Mouse (Mus musculus) forebrain, embryonic 12.5 days (tissue): Measurements from ENCODE around the gene Vgll3. TPM values are rescaled to one million over a fixed set of nuclear protein-coding genes. Genes with fewer than 3 reads are reported as not detected.

ENCODE experiments used
- ATAC-seq: fragments of 200-750 bp; cut with Nextera tagmentation; 2 replicates; pipeline ENCODE4 v1.8.0; 2017; ENCODE audit warnings: moderate TSS enrichment; ENCODE audit not compliant: low FRiP score
- H3K27ac ChIP-seq: fragments of 300-500 bp; sonication (generic); 2 replicates; pipeline ENCODE4 v1.5.1; 2016; ENCODE audit warnings: mild to moderate bottlenecking
- H3K27me3 ChIP-seq: fragments of 300-500 bp; sonication (generic); 2 replicates; pipeline ENCODE4 v1.6.1; 2016; ENCODE audit warnings: mild to moderate bottlenecking
- H3K36me3 ChIP-seq: fragments of 300-500 bp; sonication (generic); replicated peaks from 2 replicates; pipeline ENCODE4 v1.6.1; 2016; ENCODE audit warnings: mild to moderate bottlenecking
- H3K4me1 ChIP-seq: fragments of 300-500 bp; sonication (generic); 2 replicates; pipeline ENCODE4 v1.6.1; 2016
- H3K4me2 ChIP-seq: fragments of 300-500 bp; sonication (generic); 2 replicates; pipeline ENCODE4 v1.6.1; 2016; ENCODE audit warnings: mild to moderate bottlenecking, moderate library complexity
- H3K4me3 ChIP-seq: fragments of 300-500 bp; sonication (generic); replicated peaks from 2 replicates; pipeline ENCODE4 v1.5.1; 2016; ENCODE audit warnings: mild to moderate bottlenecking
- H3K9ac ChIP-seq: fragments of 300-500 bp; sonication (generic); 2 replicates; pipeline ENCODE4 v1.6.1; 2016; ENCODE audit warnings: mild to moderate bottlenecking
- H3K9me3 ChIP-seq: fragments of 300-500 bp; sonication (generic); 2 replicates; pipeline ENCODE4 v1.6.1; 2016
- WGBS: fragments of 180-500 bp; shearing (Covaris S2); methylation state at CpG from one replicate; pipeline ENCODE4 v1.1.7; 2016; 5-methylcytosine and 5-hydroxymethylcytosine counted together
- polyA plus RNA-seq: library from polyadenylated mRNA; unstranded; fragments of >200 nt; fragmentation: Nextera tagmentation; extraction: Ambion mirVana; gene quantifications from 2 replicates; pipeline ENCODE4 v1.2.1, GENCODE M21; 2016

The Vgll3 gene
- polyA plus RNA-seq: 2.8 and 3.3 TPM in 2 replicates

DNA sequence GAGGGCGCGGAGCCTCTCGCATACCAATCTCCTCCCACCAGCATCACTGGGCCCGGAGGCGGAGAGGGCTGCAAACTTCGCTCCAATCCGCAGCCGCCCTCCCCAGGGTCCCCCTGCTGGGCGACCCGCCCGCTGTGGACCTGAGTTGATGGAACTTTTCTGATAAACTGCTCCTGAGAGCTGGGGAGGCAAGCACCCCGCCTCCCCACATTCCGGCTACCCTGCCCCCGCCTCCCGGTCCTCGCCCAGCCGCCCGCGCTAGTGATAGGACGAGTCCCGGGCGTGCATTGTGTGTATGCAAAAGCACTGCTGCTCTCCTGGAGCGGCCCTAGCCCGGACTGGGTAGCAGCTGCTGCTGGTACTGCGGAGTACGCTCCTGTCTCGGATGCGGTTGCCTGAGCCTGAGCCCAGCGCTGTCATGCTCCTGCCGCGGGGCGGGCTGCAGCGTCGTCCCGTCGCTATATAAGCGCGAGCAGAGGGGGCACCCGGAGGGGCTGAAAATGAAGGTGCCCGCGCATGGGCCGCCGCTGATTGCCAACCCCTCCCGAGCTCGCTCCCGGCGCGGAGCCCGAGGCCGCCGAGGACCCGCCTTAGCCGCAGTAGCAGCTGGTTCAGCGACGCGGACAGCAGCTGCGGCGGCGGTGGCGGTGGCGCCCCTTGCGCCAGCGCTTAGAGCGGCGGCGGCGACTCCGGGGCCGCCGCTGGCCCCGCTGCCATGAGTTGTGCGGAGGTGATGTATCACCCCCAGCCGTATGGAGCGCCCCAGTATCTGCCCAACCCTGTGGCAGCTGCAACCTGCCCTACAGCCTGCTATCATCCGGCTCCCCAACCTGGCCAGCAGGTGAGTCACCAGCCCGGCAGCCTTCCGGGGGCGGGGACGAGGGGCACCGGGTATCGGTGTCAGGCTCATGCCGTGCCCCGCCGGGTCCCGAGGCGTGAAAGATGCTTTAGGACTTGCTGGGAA is at the start of gene Vgll3:
Gene Vgll3 (plus strand): TSS at position 340 of the 964 bp plus-strand sequence.
- no peaks in the 10 kb centered on the region for H3K36me3 ChIP-seq
- WGBS: under 1% methylated on average over 86 of the region's 86 CpGs

GRCm38 (mm10) chr16:65765976-65766375 is 49.1 kb upstream of the Vgll3 start:
- no peak for ATAC-seq
- H3K27me3 ChIP-seq: no peaks in the 10 kb centered on the region
- H3K4me3 ChIP-seq: no peak overlapping the region
- no peaks in the 10 kb centered on the region for H3K36me3 ChIP-seq
- no peak overlapping the region for H3K27ac ChIP-seq
- H3K4me2 ChIP-seq: no peak overlapping the region
- no peaks in the 10 kb centered on the region for H3K4me1 ChIP-seq
- no peaks in the 10 kb centered on the region for H3K9me3 ChIP-seq
- H3K9ac ChIP-seq: no peak overlapping the region

More for the DNA sequence above, at the start of gene Vgll3:
- H3K9ac ChIP-seq: peak within 1 kb of the TSS; percentile 66
- H3K27ac ChIP-seq: peak within 1 kb of the TSS; percentile 71
- peaks cover 9% of the 10 kb centered on the region for H3K4me1 ChIP-seq
- 0 out of 2 replicates have a peak, but pooled peaks cover 4% of the 10 kb centered on the region for H3K9me3 ChIP-seq
- ATAC-seq: peak; percentile 99
- peaks cover 9% of the 10 kb centered on the region for H3K27me3 ChIP-seq
- peak within 1 kb of the TSS; percentile 63 for H3K4me3 ChIP-seq
- H3K4me2 ChIP-seq: peak within 1 kb of the TSS; percentile 86

- H3K4me2 ChIP-seq: no peak overlapping the region
- WGBS: 53% methylated on average over 1 of the region's 1 CpGs
These were observed 29.1 kb upstream of the Vgll3 start for GRCm38 (mm10) chr16:65785959-65786358.

GRCm38 (mm10) chr16:65816059-65816458 is 1.0 kb downstream of the Vgll3 start:
- 13% methylated on average over 3 of the region's 3 CpGs for WGBS
- H3K27ac ChIP-seq: no peak overlapping the region

More at GRCm38 (mm10) chr16:65785959-65786358, 29.1 kb upstream of the Vgll3 start:
- H3K4me3 ChIP-seq: no peak overlapping the region
- H3K27ac ChIP-seq: no peak overlapping the region
- no peaks in the 10 kb centered on the region for H3K9me3 ChIP-seq
- H3K36me3 ChIP-seq: no peaks in the 10 kb centered on the region
- no peak for ATAC-seq
- H3K9ac ChIP-seq: no peak overlapping the region
- no peaks in the 10 kb centered on the region for H3K27me3 ChIP-seq
- H3K4me1 ChIP-seq: no peaks in the 10 kb centered on the region

GRCm38 (mm10) chr16:65818779-65819178 is 3.7 kb downstream of the Vgll3 start:
- 65% methylated on average over 8 of the region's 8 CpGs for WGBS
- no peak overlapping the region for H3K9ac ChIP-seq
- H3K27ac ChIP-seq: no peak overlapping the region
- H3K27me3 ChIP-seq: peaks cover 9% of the 10 kb centered on the region
- peaks cover 9% of the 10 kb centered on the region for H3K4me1 ChIP-seq
- H3K9me3 ChIP-seq: no peaks in the 10 kb centered on the region
- no peak overlapping the region for H3K4me3 ChIP-seq
- H3K36me3 ChIP-seq: no peaks in the 10 kb centered on the region
- no peak overlapping the region for H3K4me2 ChIP-seq
- ATAC-seq: no peak

More at GRCm38 (mm10) chr16:65816059-65816458, 1.0 kb downstream of the Vgll3 start:
- Histone ChIP-seq H3K4me1 (peaks cover 9% of the 10 kb centered on the region), H3K4me3 (peak overlapping the region; percentile 63), H3K9me3 (0 out of 2 replicates have a peak, but pooled peaks cover 4% of the 10 kb centered on the region), H3K27me3 (peaks cover 9% of the 10 kb centered on the region), H3K36me3 (no peaks in the 10 kb centered on the region), H3K9ac (no peak overlapping the region), H3K4me2 (peak overlapping the region; percentile 86)
- ATAC-seq: no peak

- no peak overlapping the region for H3K4me3 ChIP-seq
- no peaks in the 10 kb centered on the region for H3K9me3 ChIP-seq
- no peaks in the 10 kb centered on the region for H3K36me3 ChIP-seq
- no peak for ATAC-seq
- no peak overlapping the region for H3K4me2 ChIP-seq
- H3K27me3 ChIP-seq: peaks cover 6% of the 10 kb centered on the region
- 62% methylated on average over 2 of the region's 2 CpGs for WGBS
- no peak overlapping the region for H3K27ac ChIP-seq
- H3K9ac ChIP-seq: no peak overlapping the region
- peaks cover under 1% of the 10 kb centered on the region; the same call in 1 of the 2 replicates for H3K4me1 ChIP-seq
These were observed 5.7 kb downstream of the Vgll3 start for GRCm38 (mm10) chr16:65820803-65821202.

GRCm38 (mm10) chr16:65823721-65824120 is 8.7 kb downstream of the Vgll3 start:
- no peak overlapping the region for H3K9ac ChIP-seq
- no peak overlapping the region for H3K27ac ChIP-seq
- 89% methylated on average over 6 of the region's 6 CpGs for WGBS
- H3K27me3 ChIP-seq: no peaks in the 10 kb centered on the region
- H3K9me3 ChIP-seq: no peaks in the 10 kb centered on the region
- ATAC-seq: no peak
- H3K4me2 ChIP-seq: no peak overlapping the region
- H3K36me3 ChIP-seq: no peaks in the 10 kb centered on the region
- no peak overlapping the region for H3K4me3 ChIP-seq
- no peaks in the 10 kb centered on the region for H3K4me1 ChIP-seq

GRCm38 (mm10) chr16:65828141-65828565 is 13.1 kb downstream of the Vgll3 start:
- WGBS: 88% methylated on average over 9 of the region's 9 CpGs
- H3K9ac ChIP-seq: no peak overlapping the region
- ATAC-seq: no peak
- H3K27me3 ChIP-seq: no peaks in the 10 kb centered on the region
- H3K4me3 ChIP-seq: no peak overlapping the region
- H3K9me3 ChIP-seq: no peaks in the 10 kb centered on the region
- no peaks in the 10 kb centered on the region for H3K4me1 ChIP-seq
- H3K36me3 ChIP-seq: no peaks in the 10 kb centered on the region
- H3K4me2 ChIP-seq: no peak overlapping the region
- no peak overlapping the region for H3K27ac ChIP-seq

- no peak for ATAC-seq
- Histone ChIP-seq H3K27me3 (no peaks in the 10 kb centered on the region), H3K4me1 (no peaks in the 10 kb centered on the region), H3K27ac (no peak overlapping the region), H3K4me2 (no peak overlapping the region), H3K9ac (no peak overlapping the region), H3K4me3 (no peak overlapping the region), H3K9me3 (no peaks in the 10 kb centered on the region), H3K36me3 (no peaks in the 10 kb centered on the region)
- WGBS: 93% methylated on average over 6 of the region's 6 CpGs
These were observed 14.0 kb downstream of the Vgll3 start for GRCm38 (mm10) chr16:65829096-65829495.

DNA sequence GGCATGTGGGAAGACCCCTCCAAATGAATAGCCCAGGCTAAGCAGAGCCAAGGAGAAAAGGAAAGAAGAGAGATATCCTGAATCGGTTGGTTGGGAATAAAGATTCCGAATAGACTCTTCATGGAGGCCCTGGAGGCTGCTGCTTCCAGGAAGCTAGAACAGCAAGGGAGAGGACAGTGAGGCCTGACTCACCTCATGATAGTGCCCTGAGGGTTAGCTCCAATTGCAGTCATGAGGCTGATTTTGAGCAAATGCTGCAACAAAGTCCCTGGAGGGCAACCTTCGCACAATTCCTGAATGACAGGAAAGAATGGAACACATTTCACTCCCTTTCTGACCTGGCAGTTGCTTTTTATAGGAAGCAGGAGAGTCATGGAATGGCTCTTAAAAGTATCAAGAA is 19.7 kb downstream of the Vgll3 start:
- no peak overlapping the region for H3K4me3 ChIP-seq
- H3K9me3 ChIP-seq: no peaks in the 10 kb centered on the region
- no peaks in the 10 kb centered on the region for H3K27me3 ChIP-seq
- H3K36me3 ChIP-seq: no peaks in the 10 kb centered on the region
- H3K27ac ChIP-seq: no peak overlapping the region
- no peak overlapping the region for H3K9ac ChIP-seq
- no peak for ATAC-seq
- H3K4me1 ChIP-seq: no peaks in the 10 kb centered on the region
- 82% methylated on average over 3 of the region's 3 CpGs for WGBS
- no peak overlapping the region for H3K4me2 ChIP-seq

DNA sequence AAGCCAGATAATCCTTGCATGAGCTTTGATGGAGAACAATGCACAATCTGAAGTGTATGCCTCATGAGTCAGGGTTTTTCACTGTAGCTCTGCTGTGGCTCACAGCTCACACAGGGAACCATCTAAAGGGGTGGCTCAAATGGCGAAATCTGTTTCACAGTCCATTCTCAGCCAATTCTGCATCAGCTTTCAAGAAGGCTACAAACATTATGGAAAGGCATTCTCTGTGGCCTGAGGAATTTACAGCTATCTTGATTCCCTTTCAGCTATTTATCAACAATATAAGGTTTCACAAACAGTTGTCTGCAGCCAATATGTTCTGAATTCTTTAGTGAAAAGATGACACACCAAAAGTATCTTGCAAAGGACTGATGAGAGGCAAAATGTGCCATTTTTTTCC is 35.1 kb downstream of the Vgll3 start:
- no peak for ATAC-seq
- no peaks in the 10 kb centered on the region for H3K4me1 ChIP-seq
- no peaks in the 10 kb centered on the region for H3K9me3 ChIP-seq
- H3K9ac ChIP-seq: no peak overlapping the region
- no peak overlapping the region for H3K4me2 ChIP-seq
- no peak overlapping the region for H3K4me3 ChIP-seq
- H3K36me3 ChIP-seq: no peaks in the 10 kb centered on the region
- H3K27ac ChIP-seq: no peak overlapping the region
- no peaks in the 10 kb centered on the region for H3K27me3 ChIP-seq
- 61% methylated on average over 1 of the region's 1 CpGs for WGBS

DNA sequence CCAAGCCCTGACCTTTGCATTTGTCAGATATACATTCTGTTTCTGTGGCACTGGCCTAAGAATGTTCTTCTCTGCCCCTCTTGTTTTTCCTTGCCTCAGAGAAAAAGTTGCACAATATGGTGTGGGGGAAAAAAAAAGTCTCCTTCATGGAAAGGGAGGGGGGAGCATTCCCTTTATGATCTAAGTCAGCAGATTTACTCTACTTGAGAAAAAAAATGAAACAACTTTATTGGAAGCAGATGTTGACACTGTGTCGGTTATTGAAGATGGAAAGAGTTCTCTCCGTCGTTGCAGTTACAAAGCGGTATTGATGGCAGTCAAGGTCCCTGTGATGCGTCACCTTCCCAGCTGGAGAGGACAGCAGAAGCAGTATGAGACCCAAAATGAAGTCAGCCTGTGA is 49.4 kb downstream of the Vgll3 start:
- Histone ChIP-seq H3K4me3 (no peak overlapping the region), H3K4me2 (no peak overlapping the region), H3K27me3 (no peaks in the 10 kb centered on the region), H3K4me1 (no peaks in the 10 kb centered on the region), H3K36me3 (no peaks in the 10 kb centered on the region), H3K27ac (no peak overlapping the region), H3K9ac (no peak overlapping the region), H3K9me3 (no peaks in the 10 kb centered on the region)
- 83% methylated on average over 5 of the region's 5 CpGs for WGBS
- no peak for ATAC-seq

DNA sequence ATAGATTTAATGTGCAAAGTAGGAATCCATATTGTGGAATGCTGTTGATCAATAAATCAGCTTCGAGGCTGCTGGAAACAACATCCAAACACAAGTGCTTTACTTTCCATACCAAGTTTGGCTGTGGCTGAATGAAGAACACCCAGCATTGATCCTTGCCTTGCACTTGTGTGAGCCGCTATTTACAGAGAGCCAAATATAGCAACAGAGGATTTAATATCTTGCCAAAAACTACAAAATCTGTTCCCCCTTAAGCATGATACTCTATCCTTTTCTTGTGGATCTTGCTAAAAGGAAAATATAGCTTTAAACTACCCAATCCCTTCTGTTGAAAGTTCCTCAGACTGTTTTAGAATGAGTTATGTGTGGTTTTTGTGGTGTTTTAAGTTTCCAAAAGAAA is 52.9 kb downstream of the Vgll3 start:
- no peaks in the 10 kb centered on the region for H3K27me3 ChIP-seq
- H3K9ac ChIP-seq: no peak overlapping the region
- ATAC-seq: no peak
- no peak overlapping the region for H3K4me2 ChIP-seq
- H3K4me3 ChIP-seq: no peak overlapping the region
- H3K36me3 ChIP-seq: no peaks in the 10 kb centered on the region
- no peak overlapping the region for H3K27ac ChIP-seq
- no peaks in the 10 kb centered on the region for H3K9me3 ChIP-seq
- WGBS: 81% methylated on average over 2 of the region's 2 CpGs
- H3K4me1 ChIP-seq: no peaks in the 10 kb centered on the region
